12 mouse cellular contexts compared by ENCODE assay signal in the genomic region with DNA sequence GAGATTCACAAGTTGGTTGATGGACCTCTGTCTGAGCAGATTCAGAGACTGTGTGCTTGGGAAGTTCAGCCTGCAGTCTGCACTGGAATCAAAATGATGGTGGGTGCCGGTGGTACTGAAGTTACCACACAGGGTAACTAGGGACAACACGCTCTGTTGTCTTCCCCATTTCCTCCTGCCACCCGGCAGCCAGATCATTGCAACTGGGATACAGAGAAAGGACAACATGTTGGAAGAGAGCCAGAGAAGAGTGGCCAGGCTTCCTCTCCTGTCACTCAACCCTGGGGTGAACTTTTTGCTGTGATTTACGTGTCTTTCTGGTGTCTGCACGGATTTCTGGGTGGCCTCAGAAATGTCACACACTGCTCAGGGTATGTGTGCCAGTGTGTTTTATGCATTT.
DNase-seq lines count a peak whose midpoint lies in the region; ATAC-seq and TF ChIP-seq lines count a peak whose summit lies in the region.
"Had no signal": no experiment of that assay in that cellular context is flagged by ENCODE, and none has a peak within 500 bp of the region (broad histone marks: within the 10 kb centered on the region; RNA-seq: fewer than 3 reads in every experiment).

No protein-coding gene starts in this region.

- H3K9ac ChIP-seq in hindbrain, embryonic 13.5 days, result no peak overlapping the region
- no peak overlapping the region for H3K9ac ChIP-seq in hindbrain, embryonic 11.5 days (ENCODE audit: low read depth, low read length)
- no peak overlapping the region for H3K9ac ChIP-seq in neural tube, embryonic 13.5 days
- H3K9ac ChIP-seq: liver, embryonic 12.5 days; stomach, embryonic 15.5 days had no signal

- ATAC-seq in hindbrain, embryonic 13.5 days (ENCODE audit: low FRiP score), result no peak
- ATAC-seq in hindbrain, embryonic 11.5 days (ENCODE audit: low FRiP score), result no peak
- ATAC-seq in neural tube, embryonic 13.5 days (ENCODE audit: low read depth), result no peak
- ATAC-seq: liver, embryonic 12.5 days; Patski had no signal

- no peak for TF ChIP-seq CTCF in layer of hippocampus, adult 2 months (conservative IDR thresholded peaks at IDR 0.05)

- 0 out of 2 replicates have a peak, but pooled peaks cover 3% of the 10 kb centered on the region for H3K27me3 ChIP-seq in hindbrain, embryonic 13.5 days
- no peaks in the 10 kb centered on the region for H3K27me3 ChIP-seq in hindbrain, embryonic 11.5 days (ENCODE audit: control insufficient read depth, insufficient read depth, low read length)
- H3K27me3 ChIP-seq in neural tube, embryonic 13.5 days, result no peaks in the 10 kb centered on the region
- H3K27me3 ChIP-seq: liver, embryonic 12.5 days; Patski; stomach, embryonic 15.5 days had no signal

- peak overlapping the region; percentile 60 for H3K27ac ChIP-seq in hindbrain, embryonic 13.5 days
- no peak overlapping the region for H3K27ac ChIP-seq in hindbrain, embryonic 11.5 days (ENCODE audit: low read depth, low read length)
- peak overlapping the region; percentile 71 for H3K27ac ChIP-seq in neural tube, embryonic 13.5 days (replicated peaks)
- H3K27ac ChIP-seq in layer of hippocampus, adult 2 months, result no peak overlapping the region
- H3K27ac ChIP-seq: liver, embryonic 12.5 days; stomach, embryonic 15.5 days had no signal

- no peak overlapping the region for H3K4me3 ChIP-seq in hindbrain, embryonic 13.5 days
- H3K4me3 ChIP-seq in hindbrain, embryonic 11.5 days (ENCODE audit: low read depth, low read length), result no peak overlapping the region
- no peak overlapping the region for H3K4me3 ChIP-seq in neural tube, embryonic 13.5 days
- H3K4me3 ChIP-seq in layer of hippocampus, adult 2 months, result no peak overlapping the region
- H3K4me3 ChIP-seq: liver, embryonic 12.5 days; stomach, embryonic 15.5 days had no signal

- H3K9me3 ChIP-seq in hindbrain, embryonic 13.5 days, result no peaks in the 10 kb centered on the region
- H3K9me3 ChIP-seq in hindbrain, embryonic 11.5 days (ENCODE audit: control insufficient read depth, low read length), result no peaks in the 10 kb centered on the region
- no peaks in the 10 kb centered on the region for H3K9me3 ChIP-seq in neural tube, embryonic 13.5 days
- H3K9me3 ChIP-seq: liver, embryonic 12.5 days; stomach, embryonic 15.5 days had no signal

- intact Hi-C loops in heart, postnatal 14 days (cut with DNase I), result no loop called here

- no peak for DNase-seq in hindbrain, embryonic 11.5 days (ENCODE audit: low spot score)
- no peak for DNase-seq in neural tube, embryonic 10.5 days (ENCODE audit: extremely low spot score, low spot score)
- peak; percentile 8 to 24 for DNase-seq in heart, postnatal 14 days
- peak; percentile 27 for DNase-seq in mesoderm, embryonic 11.5 days (ENCODE audit: low read depth, low spot score)
- no peak for DNase-seq in layer of hippocampus, adult 2 months (ENCODE audit: low spot score in 2 of 2)
- no peak for DNase-seq in testis, postnatal 14 days (ENCODE audit: low spot score)
- DNase-seq: cerebellum, postnatal 25 days had no signal

- no peak overlapping the region for H3K4me2 ChIP-seq in hindbrain, embryonic 13.5 days
- H3K4me2 ChIP-seq in hindbrain, embryonic 11.5 days (replicated peaks; ENCODE audit: low read depth, low read length), result no peak overlapping the region
- no peak overlapping the region for H3K4me2 ChIP-seq in neural tube, embryonic 13.5 days
- H3K4me2 ChIP-seq: liver, embryonic 12.5 days; stomach, embryonic 15.5 days had no signal

- peaks cover 50% of the 10 kb centered on the region for H3K4me1 ChIP-seq in hindbrain, embryonic 13.5 days (replicated peaks)
- no peaks in the 10 kb centered on the region; the same call in 1 of the 2 replicates for H3K4me1 ChIP-seq in hindbrain, embryonic 11.5 days (replicated peaks; ENCODE audit: control insufficient read depth, insufficient read depth, low read length)
- peaks cover 66% of the 10 kb centered on the region for H3K4me1 ChIP-seq in neural tube, embryonic 13.5 days (replicated peaks)
- H3K4me1 ChIP-seq: liver, embryonic 12.5 days had no signal

- WGBS in hindbrain, embryonic 13.5 days, result 34% methylated on average over 5 of the region's 5 CpGs
- 74% methylated on average over 5 of the region's 5 CpGs for WGBS in hindbrain, embryonic 11.5 days
- whole genome bisulfite sequencing in neural tube, embryonic 13.5 days, result 37% methylated on average over 5 of the region's 5 CpGs

- no peaks in the 10 kb centered on the region for H3K36me3 ChIP-seq in hindbrain, embryonic 13.5 days
- H3K36me3 ChIP-seq in hindbrain, embryonic 11.5 days (ENCODE audit: control insufficient read depth, insufficient read depth, low read length), result no peaks in the 10 kb centered on the region
- no peaks in the 10 kb centered on the region for H3K36me3 ChIP-seq in neural tube, embryonic 13.5 days
- H3K36me3 ChIP-seq: liver, embryonic 12.5 days; stomach, embryonic 15.5 days had no signal

Comparison
In these comparisons a context has a peak if more than half of its experiments do, and no peak if none do; other contexts are left out.
1. H3K27ac ChIP-seq: peak in hindbrain, embryonic 13.5 days (single experiment) and neural tube, embryonic 13.5 days (single experiment); none in hindbrain, embryonic 11.5 days (single experiment) and layer of hippocampus, adult 2 months (single experiment).
2. DNase-seq: peak in heart, postnatal 14 days (2 of 2) and mesoderm, embryonic 11.5 days (single experiment); none in hindbrain, embryonic 11.5 days (single experiment), neural tube, embryonic 10.5 days (single experiment), layer of hippocampus, adult 2 months (0 of 2) and testis, postnatal 14 days (single experiment).